Mouse (Mus musculus): ENCODE measurements at regions not wholly inside any gene's neighbourhood (a gene's known extent, or its start where the extent isn't known, plus 50 kb on each side); places are given as distances from the start of the nearest gene placed in this dataset.

DNA sequence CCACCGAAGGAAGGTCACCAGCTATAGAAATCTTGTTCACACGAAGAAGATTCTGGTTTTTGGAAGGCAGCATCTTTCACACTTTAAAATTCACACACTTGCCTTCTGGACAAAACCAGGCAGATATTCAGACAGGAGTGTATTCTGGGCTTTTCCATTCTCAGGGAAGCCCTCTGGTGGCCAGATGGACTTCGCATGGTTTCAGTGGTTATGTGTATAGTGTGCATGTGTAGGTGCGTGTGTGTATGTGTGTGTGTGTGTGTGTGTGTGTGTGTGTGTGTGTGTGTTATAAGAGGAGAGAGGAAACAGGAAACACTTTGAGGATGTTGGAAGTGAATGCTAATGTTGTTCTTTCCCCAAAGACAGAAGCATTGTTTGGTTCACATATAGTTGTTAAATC, 317.9 kb downstream of the Btg1 start:
- no peak for TF ChIP-seq GATA4 (IDR thresholded peaks at IDR 0.05; ENCODE audit: insufficient replicate concordance, low read length)

- no peak for TF ChIP-seq GATA4 (IDR thresholded peaks at IDR 0.05; ENCODE audit: insufficient replicate concordance, low read length)
Measured at GRCm38 (mm10) chr10:96940887-96941518, 324.2 kb downstream of the Btg1 start.

GRCm38 (mm10) chr10:96944229-96944628, 327.4 kb downstream of the Btg1 start:
- no peak for TF ChIP-seq GATA4 (IDR thresholded peaks at IDR 0.05; ENCODE audit: insufficient replicate concordance, low read length)

DNA sequence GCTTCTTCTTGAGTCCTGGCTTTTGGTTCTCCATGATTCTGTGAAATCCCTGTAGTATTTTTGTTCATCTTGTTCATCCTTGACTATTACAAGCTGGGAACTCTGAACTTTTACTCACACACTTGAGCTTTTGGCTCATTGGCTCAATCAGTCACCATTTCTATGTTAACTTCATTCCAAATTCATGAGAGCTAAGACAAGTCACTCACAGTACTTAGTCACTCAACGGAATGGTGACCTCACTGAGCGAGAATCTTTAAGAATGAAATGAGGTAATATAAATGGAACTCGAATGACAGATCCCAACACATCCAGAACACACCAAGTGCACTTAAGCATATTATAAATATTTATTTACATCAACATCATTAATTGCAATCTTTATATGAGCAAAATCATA, 331.2 kb downstream of the Btg1 start:
- TF ChIP-seq GATA4 (IDR thresholded peaks at IDR 0.05; ENCODE audit: insufficient replicate concordance, low read length) = no peak

DNA sequence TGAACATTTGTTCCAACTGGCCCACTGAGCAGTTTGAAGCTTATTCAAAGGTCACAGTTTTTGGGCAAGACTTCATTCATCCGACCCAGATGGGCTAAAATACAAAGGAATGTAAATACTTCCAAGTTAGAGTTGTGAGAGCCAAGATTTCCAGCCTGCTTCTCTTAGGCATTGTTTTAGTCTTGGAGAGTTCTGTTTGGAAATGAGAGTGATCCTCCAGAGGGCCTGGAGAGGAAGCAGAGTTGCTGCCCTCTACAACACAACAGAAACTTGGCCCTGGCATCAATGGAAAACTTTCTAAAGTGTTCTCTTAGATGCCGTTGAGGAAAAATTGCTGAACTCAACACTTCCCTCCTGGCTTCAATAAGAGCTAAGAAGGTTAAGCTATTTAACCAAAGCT, 332.1 kb downstream of the Btg1 start:
- no peak for TF ChIP-seq GATA4 (IDR thresholded peaks at IDR 0.05; ENCODE audit: insufficient replicate concordance, low read length)

DNA sequence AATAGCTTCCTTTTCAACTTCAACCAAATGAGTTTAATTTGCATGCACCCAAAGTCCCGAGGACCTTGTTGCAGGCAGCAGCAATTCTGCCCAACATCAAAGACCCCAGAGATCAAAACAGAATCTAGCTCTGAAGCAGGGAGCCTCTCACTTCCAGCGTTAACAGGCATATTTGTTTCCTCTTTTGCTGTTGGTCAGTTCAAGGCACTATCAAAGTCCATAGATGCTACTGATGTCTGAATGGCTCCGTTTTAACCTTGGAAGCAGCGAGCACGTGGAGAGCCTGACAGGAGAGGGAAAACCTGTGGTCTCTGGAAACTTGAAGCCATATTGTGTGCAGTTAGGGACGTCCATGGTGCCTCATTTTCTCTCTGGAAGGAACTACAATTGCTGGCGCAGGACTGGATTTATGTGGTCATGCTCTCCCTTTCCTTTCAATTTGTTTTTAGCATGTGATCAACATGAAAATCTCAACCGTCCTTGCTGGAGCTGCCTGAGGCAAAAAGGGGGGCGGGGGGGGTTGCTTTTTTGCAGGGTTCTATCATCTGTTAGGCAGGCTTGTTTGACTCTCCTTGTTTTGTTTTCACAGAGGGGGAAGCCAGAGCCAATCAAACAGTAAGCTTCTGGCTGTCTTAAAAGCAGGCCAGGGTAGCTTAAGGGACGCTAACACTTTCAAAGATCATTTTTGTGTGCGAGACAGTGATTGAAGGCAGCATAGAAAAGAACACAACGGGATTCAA, 338.4 kb downstream of the Btg1 start:
- no peak for TF ChIP-seq GATA4 (IDR thresholded peaks at IDR 0.05; ENCODE audit: insufficient replicate concordance, low read length)

DNA sequence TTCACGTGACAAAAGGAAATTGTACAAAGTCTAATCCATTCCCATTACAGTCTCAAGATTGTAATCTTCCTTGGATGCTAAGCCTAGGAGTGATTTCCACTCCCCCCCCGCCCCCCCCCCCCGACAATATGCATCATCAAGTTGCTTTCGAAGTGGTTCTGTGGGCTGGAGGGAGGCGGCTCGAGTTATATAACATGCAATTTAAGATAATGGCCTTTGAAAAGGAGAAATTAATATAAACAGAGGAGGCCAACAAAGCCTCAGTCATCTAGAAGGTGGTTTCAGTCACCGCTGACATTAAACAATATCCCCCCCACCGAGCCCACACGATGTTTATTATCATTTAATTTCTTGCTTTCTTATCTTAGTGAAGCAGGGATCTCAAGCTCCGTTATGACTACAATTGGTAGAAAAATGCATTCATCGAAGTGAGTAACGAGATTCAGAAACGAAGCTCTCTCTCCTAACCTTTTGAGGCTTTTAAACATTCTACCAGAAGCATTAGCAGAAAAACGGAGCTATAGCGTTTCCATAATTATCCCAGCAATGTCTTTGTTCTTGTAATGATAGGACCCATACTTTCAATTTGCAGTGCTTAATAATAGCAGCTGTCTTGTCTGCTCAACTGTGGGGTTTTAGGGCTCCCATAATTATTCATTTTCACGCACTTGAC, 339.1 kb downstream of the Btg1 start:
- no peak for TF ChIP-seq GATA4 (IDR thresholded peaks at IDR 0.05; ENCODE audit: insufficient replicate concordance, low read length)

DNA sequence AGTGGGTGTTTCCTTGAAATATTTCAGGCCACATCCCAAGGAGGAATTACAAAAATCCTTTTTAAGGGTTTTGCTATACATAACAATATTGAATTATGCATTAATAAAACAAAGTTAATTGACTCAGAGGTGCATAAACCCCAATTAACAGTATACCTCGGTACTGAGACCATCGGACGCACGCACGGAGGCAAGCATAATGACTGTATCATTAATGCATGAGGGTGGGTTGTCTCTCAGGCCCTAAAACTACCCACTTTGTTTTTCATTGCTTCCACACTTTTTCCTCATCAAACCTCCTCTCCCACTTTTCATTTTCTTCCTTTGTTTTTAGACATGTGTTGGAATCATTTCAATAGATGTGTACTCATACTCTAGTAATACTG, 339.6 kb downstream of the Btg1 start:
- no peak for TF ChIP-seq GATA4 (IDR thresholded peaks at IDR 0.05; ENCODE audit: insufficient replicate concordance, low read length)

- TF ChIP-seq GATA4 (IDR thresholded peaks at IDR 0.05; ENCODE audit: insufficient replicate concordance, low read length) = no peak
Measured at GRCm38 (mm10) chr10:96957019-96957418, 340.2 kb downstream of the Btg1 start.

DNA sequence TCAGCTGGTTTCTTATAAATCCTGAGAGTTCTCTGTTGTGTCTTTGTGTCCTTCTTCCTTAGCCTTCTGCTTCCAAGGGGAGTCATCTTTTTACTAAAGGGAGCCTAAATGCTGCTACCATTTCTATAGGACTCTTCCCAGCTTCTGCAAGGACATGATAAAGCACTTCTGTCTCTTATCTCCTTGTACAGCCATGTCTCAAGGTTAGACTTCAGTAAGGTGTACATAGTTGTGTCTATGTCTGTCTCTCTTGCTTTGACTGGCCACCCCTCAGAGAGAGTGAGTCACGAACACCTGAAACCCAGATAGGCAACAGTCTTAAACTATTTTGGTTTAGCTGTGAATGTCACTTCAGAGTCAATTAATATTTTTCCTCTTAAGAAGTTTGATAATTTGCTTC, 353.0 kb downstream of the Btg1 start:
- TF ChIP-seq GATA4 (IDR thresholded peaks at IDR 0.05; ENCODE audit: insufficient replicate concordance, low read length) = no peak

GRCm38 (mm10) chr10:96970737-96971136, 353.9 kb downstream of the Btg1 start:
- no peak for TF ChIP-seq GATA4 (IDR thresholded peaks at IDR 0.05; ENCODE audit: insufficient replicate concordance, low read length)

GRCm38 (mm10) chr10:96971810-96972209, 355.0 kb downstream of the Btg1 start:
- no peak for TF ChIP-seq GATA4 (IDR thresholded peaks at IDR 0.05; ENCODE audit: insufficient replicate concordance, low read length)

DNA sequence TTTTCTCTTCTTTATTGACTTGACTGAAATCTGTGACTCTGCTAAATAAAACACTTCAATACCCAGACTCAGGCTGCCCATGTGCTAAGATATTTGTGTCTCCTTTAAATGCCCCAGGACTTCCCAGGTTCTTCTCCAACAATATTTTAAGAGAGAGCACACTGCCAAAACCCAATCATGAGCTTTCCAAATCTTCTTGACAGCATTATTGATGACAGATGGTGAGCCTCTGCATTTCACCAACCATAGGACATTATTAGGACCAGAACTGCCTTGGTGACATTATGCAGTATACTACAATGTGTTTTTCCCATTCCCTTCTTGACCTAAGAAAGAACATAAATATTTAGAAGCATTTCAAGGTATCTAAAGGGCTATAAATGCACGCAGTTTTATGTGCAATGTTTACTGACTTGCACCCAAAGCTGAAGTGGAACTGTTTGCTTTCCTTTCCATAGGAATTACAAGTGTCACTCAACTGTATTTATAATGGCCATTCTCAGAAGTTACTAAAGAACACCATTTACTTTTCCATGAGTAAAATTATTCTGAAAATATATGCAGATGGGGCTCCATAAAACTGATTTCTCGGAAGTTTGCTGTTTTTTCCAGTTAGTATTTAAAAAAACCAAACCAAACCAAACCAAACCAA, 357.6 kb downstream of the Btg1 start:
- TF ChIP-seq GATA4 (IDR thresholded peaks at IDR 0.05; ENCODE audit: insufficient replicate concordance, low read length) = no peak

GRCm38 (mm10) chr10:96976691-96977090, 359.9 kb downstream of the Btg1 start:
- TF ChIP-seq GATA4 (IDR thresholded peaks at IDR 0.05; ENCODE audit: insufficient replicate concordance, low read length) = no peak

DNA sequence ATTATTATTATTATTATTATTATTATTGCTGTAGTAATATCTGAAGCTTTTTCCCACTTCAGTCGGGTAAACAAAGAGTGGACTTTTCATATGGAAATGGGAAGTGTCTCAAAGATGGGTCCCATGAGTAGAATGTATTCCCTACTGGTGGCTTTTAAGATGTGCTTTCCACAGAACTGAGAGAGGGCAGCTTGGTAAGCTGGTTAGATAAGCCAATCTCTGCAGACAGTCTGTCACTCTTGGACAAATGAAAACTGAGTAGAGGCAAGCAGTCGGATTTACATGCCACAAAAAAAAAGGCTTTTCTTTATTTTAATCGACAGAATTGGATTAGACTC, 363.7 kb downstream of the Btg1 start:
- no peak for TF ChIP-seq GATA4 (IDR thresholded peaks at IDR 0.05; ENCODE audit: insufficient replicate concordance, low read length)
